Mouse (Mus musculus): ENCODE results near the gene Mea1.

DNA sequence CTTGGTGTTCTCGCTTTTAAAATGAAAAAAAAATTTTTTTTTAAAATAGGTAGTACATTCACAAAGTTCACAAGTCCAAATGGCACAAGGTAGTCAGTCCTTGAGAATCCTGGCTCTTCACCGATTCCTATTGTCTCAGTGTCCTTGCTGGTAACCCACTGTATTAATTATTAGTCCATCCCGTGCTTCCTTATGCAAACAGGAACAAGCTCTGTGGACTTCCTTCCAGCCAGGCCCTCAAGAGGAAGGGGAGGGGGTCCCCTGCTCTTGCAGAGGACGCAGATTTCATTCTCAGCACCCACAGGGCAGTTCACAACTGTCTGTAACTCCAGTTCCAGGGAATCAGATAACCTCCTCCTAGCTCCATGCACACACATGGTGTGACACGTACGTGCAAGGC lies 22.5 kb upstream of the Mea1 start:
- TF ChIP-seq CTCF (IDR thresholded peaks at IDR 0.05; ENCODE audit: borderline replicate concordance, control insufficient read depth, extremely low read depth, insufficient read depth, low read length, poor library complexity) (no peak), POLR2A (IDR thresholded peaks at IDR 0.05; ENCODE audit: control insufficient read depth, extremely low read depth, insufficient read depth, low read length, poor library complexity) (no peak)
